Mouse (Mus musculus) erythroblast, embryonic 14.5 days (primary cell): ENCODE data around the gene Wwc1.

ENCODE experiments used
- GATA1 ChIP-seq: IDR thresholded peaks from 2 replicates; pipeline ENCODE4 v1.6.1; 2012; ENCODE audit warnings: low read length, inconsistent platforms, mixed read lengths
- TAL1 ChIP-seq: IDR thresholded peaks from 3 replicates; pipeline ENCODE4 v1.6.1; 2012; ENCODE audit warnings: low read length, inconsistent platforms, mixed read lengths

GRCm38 (mm10) chr11:36001282-36001970, 21.1 kb upstream of the Wwc1 start:
- TF ChIP-seq TAL1 (no peak), GATA1 (no peak)
